Mouse (Mus musculus): ENCODE measurements at regions not wholly inside any gene's neighbourhood (a gene's known extent, or its start where the extent isn't known, plus 50 kb on each side); places are given as distances from the start of the nearest gene placed in this dataset.

DNA sequence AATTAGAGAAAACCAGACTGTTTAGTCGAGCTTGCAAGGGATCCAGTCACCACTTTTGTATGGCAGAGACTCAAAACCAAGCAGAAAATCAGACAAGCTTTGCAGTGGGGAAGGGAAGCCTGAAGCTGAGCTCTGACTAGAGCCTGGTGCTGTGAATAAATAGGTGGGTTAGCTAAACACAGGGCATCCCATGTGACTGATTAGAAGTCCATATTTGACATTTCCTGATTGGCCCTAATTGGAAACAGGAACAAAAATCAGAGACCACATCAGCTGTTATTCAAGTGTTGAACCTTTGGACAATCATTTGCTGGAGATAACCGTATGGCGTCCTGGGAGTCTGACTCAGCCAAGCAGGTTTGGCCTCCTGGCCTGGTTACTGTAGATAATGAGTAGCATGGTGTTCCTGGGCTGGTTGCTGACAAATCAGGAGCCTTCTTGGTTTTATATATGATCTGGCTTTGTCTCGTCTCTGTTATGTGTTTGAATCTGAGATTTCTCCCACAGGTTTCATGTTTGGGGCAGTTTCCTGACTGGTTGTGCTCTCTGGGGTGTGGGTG is 139.4 kb downstream of the Ddx11 start:
- no peak for TF ChIP-seq POLR2A (IDR thresholded peaks at IDR 0.05; ENCODE audit: borderline replicate concordance, extremely low read depth, insufficient read depth, insufficient read length, poor library complexity, severe bottlenecking)
- DNase-seq (ENCODE audit: low read depth) = no peak

DNA sequence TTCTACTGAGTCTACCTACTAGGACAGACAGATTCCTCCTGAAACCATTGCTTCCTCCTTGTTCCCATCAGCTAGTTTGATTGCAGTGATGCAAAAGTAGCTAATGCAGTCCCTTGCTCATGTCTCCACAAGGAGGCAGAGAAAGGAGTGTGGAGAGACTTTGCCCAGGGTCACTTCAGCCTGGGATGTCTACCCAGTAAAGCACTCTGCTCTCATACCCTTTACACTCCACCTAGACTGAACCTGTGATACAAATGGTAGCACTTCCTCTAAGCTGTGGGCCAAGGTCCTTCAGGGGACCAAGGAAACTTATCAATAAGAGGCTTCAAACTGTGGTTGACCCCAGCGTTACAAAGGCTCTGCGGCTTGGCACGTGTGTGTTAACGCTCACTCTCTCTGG is 140.1 kb downstream of the Ddx11 start:
- no peak for DNase-seq (ENCODE audit: low read depth)

DNA sequence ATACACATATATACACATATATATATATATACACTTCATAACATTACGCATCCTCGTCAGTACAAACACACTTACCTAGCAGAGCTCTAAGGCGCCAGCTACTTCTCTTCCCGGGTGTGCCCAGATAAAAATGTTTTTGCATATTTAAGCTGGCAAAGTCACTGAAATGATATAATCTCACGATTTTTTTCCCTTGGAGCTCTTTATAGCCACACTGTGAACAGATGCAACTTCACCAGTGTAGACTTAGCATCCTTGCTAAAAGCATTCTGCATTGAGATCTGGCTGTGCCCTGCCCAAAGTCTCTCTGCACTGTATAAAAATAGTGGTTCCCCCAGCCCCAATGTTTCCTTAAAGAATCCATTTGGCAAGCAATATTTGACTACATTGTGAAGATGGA is 143.5 kb downstream of the Ddx11 start:
- no peak for DNase-seq (ENCODE audit: low read depth)
- no peak for TF ChIP-seq POLR2A (IDR thresholded peaks at IDR 0.05; ENCODE audit: borderline replicate concordance, extremely low read depth, insufficient read depth, insufficient read length, poor library complexity, severe bottlenecking)
- no peak for TF ChIP-seq CTCF (IDR thresholded peaks at IDR 0.05; ENCODE audit: borderline replicate concordance, extremely low read depth, insufficient read depth, insufficient read length)

More for the DNA sequence above, 140.1 kb downstream of the Ddx11 start:
- TF ChIP-seq POLR2A (IDR thresholded peaks at IDR 0.05; ENCODE audit: borderline replicate concordance, extremely low read depth, insufficient read depth, insufficient read length, poor library complexity, severe bottlenecking) (no peak), CTCF (IDR thresholded peaks at IDR 0.05; ENCODE audit: borderline replicate concordance, extremely low read depth, insufficient read depth, insufficient read length) (no peak)

DNA sequence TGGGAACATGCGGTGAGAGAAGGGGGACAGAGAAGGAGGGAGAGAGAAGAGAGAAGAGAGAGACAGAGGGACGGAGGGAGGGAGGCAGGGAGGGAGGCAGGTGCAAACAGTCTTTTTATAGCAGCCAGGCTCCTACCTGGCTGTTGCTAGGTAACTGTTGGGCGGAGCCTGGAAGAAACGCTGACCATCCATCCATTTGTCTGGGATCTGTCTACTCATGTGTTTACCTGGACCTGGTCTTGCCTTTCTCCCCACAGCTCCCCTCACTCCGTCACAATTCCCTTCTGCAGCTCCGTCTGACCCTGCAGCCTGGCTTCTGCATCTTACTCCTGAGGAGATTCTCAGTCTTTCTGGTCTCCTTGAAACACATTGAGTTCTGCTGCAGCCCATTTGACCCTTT is 144.5 kb downstream of the Ddx11 start:
- DNase-seq (ENCODE audit: low read depth) = no peak
- TF ChIP-seq POLR2A (IDR thresholded peaks at IDR 0.05; ENCODE audit: borderline replicate concordance, extremely low read depth, insufficient read depth, insufficient read length, poor library complexity, severe bottlenecking) = no peak
- TF ChIP-seq CTCF (IDR thresholded peaks at IDR 0.05; ENCODE audit: borderline replicate concordance, extremely low read depth, insufficient read depth, insufficient read length) = no peak

DNA sequence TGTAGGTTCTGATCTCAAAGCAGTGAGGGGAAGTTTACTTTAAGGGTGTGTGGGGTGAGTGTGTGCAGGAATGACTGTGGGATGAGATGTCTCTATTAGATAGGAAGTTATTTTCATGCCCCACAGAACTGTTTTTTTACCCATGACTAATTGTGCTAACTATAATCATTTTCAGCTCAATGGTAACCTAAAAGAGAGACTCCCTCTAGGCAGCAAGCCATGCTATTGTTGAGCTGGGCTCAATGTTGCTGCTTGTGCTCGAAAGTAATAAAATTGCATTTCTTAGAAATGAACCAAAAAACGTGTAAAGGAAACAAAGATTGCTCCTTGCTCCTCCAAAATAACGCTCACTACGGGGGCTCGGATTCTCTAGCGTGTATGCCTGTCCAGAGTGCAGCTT is 146.2 kb downstream of the Ddx11 start:
- DNase-seq (ENCODE audit: low read depth) = no peak
- TF ChIP-seq POLR2A (IDR thresholded peaks at IDR 0.05; ENCODE audit: borderline replicate concordance, extremely low read depth, insufficient read depth, insufficient read length, poor library complexity, severe bottlenecking) (no peak), CTCF (IDR thresholded peaks at IDR 0.05; ENCODE audit: borderline replicate concordance, extremely low read depth, insufficient read depth, insufficient read length) (no peak)

DNA sequence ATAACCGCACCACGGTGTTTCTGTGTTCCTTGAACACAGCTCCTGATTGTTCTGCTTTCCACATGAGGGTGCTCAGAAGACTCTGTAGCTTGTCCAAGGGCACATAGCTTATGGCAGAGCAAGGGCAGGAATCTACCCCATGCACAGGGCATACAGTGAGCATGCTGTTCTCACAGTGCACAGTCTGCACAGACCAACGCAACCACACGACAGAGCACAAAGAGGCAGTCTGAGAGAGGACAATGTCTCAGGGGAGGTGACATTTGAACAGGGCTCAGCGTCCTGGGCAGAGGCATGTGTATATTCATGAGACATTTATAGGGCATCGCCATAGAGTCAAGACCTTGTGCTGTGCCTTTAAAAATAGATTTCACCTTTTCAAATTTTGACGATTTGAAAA is 148.6 kb downstream of the Ddx11 start:
- TF ChIP-seq CTCF (IDR thresholded peaks at IDR 0.05; ENCODE audit: borderline replicate concordance, extremely low read depth, insufficient read depth, insufficient read length) (no peak), POLR2A (IDR thresholded peaks at IDR 0.05; ENCODE audit: borderline replicate concordance, extremely low read depth, insufficient read depth, insufficient read length, poor library complexity, severe bottlenecking) (no peak)
- DNase-seq (ENCODE audit: low read depth) = no peak

DNA sequence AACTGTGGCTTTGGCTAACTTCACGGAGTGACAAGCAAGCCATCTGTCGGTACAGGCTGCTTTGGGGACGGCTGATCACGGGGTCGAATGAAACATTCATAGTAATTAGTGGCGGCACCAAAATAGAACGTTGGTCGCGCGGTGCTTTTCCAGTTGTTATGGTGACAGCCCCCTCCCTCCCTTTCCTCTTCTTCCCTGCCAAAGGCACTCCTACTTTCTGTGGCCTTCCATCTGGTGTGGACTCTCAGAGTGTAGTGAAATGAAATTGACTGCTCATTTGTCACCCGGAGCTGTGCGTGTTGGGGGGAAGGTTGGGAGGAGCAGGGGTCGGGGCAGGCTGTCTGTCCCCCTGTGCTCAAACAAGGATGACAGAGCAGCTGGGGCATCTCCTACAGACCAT is 153.5 kb downstream of the Ddx11 start:
- TF ChIP-seq CTCF (IDR thresholded peaks at IDR 0.05; ENCODE audit: borderline replicate concordance, extremely low read depth, insufficient read depth, insufficient read length) = no peak
- no peak for TF ChIP-seq POLR2A (IDR thresholded peaks at IDR 0.05; ENCODE audit: borderline replicate concordance, extremely low read depth, insufficient read depth, insufficient read length, poor library complexity, severe bottlenecking)
- peak; percentile 96 for DNase-seq (ENCODE audit: low read depth)

DNA sequence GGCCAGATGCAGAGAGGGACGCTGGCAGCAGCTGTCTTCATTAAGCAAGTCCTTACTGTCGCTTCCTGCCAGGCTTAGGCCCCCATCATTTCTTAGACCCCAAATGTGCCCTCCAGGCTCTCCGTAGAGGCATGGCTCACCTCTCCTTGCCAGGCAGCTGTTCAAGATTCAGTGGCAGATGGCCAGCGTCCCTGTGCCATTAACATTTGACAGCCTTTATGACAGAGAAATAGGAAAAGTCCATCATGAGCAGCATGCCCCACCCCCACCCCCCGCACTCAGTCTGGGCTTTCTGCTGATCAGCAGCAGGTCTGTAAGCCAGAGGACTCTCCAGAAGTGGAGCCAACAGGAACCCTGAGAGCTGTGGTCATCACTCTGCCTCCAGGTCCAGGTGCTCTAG is 154.7 kb downstream of the Ddx11 start:
- peak; percentile 73 for DNase-seq (ENCODE audit: low read depth)
- no peak for TF ChIP-seq CTCF (IDR thresholded peaks at IDR 0.05; ENCODE audit: borderline replicate concordance, extremely low read depth, insufficient read depth, insufficient read length)
- TF ChIP-seq POLR2A (IDR thresholded peaks at IDR 0.05; ENCODE audit: borderline replicate concordance, extremely low read depth, insufficient read depth, insufficient read length, poor library complexity, severe bottlenecking) = no peak

DNA sequence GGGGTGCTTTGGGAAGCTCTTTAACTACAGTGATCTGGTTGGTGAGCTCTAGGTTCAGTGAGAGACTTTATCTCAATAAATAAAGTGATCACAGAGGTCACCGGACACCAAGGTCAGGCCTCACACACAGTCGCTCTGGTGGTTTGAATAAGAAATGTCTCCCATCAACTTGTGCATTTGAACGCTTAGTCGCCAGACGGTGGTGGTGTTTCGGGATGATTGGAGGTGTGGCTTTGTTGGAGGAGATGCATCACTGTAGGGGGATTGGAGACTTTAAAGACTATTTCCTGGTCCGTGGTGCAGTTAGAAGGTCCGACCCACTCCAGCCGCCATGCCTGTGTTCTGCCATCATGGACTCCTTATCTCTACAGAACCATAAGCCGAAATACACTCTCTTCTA is 162.0 kb downstream of the Ddx11 start:
- TF ChIP-seq CTCF (IDR thresholded peaks at IDR 0.05; ENCODE audit: borderline replicate concordance, extremely low read depth, insufficient read depth, insufficient read length) (no peak), POLR2A (IDR thresholded peaks at IDR 0.05; ENCODE audit: borderline replicate concordance, extremely low read depth, insufficient read depth, insufficient read length, poor library complexity, severe bottlenecking) (no peak)
- DNase-seq (ENCODE audit: low read depth) = no peak

All from brain, embryonic 14.5 days (tissue).